Mouse (Mus musculus) layer of hippocampus, postnatal 25 days (tissue): ENCODE results near the gene Zfp414. TPM values are rescaled to one million over a fixed set of nuclear protein-coding genes. Genes with fewer than 3 reads are reported as not detected.

Source experiments
- DNase-seq, 2 experiments: peaks; one replicate each; pipeline ENCODE4 v3.0.0; 2022; ENCODE audit warnings: mixed read lengths in 2 of 2, low spot score in 1 of 2; ENCODE audit errors: extremely low spot score in 1 of 2
- total RNA-seq, 2 experiments: library from RNA; stranded (reverse); gene quantifications; 2 replicates each; pipeline ENCODE4 v1.2.3; 2021

Zfp414 gene
- total RNA-seq, 2 experiments from 2014 or later: 42.8 to 52.2 TPM

DNA sequence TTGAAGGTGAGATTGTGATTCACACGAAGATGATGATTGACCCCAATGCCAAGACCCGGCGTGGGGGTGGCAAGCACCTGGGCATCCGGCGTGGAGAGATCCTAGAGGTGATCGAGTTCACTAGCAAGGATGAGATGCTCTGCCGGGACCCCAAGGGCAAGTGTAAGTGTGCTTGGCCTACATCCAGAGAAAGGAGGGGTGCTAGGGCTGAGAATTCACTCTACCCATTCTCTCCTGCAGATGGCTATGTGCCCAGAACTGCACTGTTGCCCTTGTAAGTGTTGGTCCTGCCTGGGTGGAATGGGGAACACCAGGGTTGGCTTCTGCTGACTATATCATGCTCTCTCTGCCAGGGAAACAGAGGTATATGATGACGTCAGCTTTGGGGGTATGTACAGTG lies 16.2 kb downstream of the Zfp414 start:
- DNase-seq: no peak

GRCm38 (mm10) chr17:33649781-33650475 lies 21.0 kb downstream of the Zfp414 start:
- DNase-seq: no peak

GRCm38 (mm10) chr17:33666813-33667212 lies 37.9 kb downstream of the Zfp414 start:
- no peak for DNase-seq

- DNase-seq: no peak
Measured at GRCm38 (mm10) chr17:33669681-33670080, 40.8 kb downstream of the Zfp414 start.

DNA sequence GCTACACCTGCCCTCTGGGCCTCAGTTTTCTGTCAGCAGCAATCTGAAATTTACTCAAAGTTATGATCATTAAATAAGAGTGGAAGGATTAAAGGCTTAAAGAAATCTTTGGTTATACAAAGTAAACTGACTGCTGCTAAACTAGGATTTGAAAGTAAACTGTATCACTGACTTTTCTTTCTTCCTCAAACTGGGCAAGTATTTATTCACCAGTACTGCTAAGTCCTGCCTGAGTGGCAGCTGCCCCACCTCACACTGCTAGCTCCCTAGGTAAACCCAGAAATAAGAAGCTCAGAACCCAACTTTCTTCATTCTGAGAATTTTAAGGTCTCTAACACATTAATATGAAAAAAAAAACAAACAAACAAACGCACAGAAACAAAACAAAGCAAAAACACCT lies 44.9 kb downstream of the Zfp414 start:
- DNase-seq: no peak

DNA sequence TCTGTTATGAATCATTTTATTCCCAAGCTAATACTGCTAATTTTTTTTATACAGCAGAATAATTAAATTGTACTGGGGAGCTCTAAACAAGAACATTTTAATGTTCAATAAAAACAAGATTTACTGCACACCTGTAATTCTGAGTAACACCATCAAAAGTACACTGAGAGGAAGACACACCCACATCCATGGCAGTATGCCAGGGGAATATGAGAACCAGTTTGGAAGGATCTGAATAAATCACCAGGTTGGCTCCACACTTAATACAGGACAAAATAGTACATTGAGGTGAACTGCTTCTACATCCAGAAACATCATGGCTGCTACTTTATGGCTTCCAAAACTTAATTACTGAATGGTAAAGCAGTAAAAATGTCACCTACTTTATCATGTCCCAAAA lies 46.6 kb downstream of the Zfp414 start:
- no peak for DNase-seq

DNA sequence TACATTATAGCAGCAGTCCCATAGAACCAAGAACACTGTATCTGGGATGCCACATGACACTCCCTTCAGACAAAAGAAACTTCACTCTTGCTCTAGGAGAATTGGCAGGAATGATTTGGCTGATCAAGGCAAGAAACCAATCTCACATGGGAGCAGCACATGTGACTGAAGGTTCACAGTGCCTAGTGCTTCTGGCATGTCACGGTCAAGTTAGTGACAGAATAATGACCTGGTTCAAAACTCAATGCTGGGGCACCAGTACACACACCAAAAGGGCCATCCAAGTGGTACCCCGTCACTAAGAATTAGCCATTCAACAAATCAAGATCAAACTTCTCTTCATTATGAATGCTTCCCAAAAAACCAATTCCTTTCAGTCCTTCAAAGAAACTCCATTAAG lies 47.2 kb downstream of the Zfp414 start:
- DNase-seq: no peak

- DNase-seq: no peak
Measured at GRCm38 (mm10) chr17:33678771-33679170, 49.9 kb downstream of the Zfp414 start.

Other genes with a start within 250 kb of the Zfp414 start
- gene Zfp101, start 234.4 kb upstream of the Zfp414 start, total RNA-seq: 10 to 100 TPM in 1 of 2 experiments, 1 to 10 TPM in 1; 9.1 to 16.1 TPM
- not detected for gene Actl9, start 196.2 kb upstream of the Zfp414 start, total RNA-seq
- gene Adamts10, start 104.9 kb upstream of the Zfp414 start, total RNA-seq: 10 to 100 TPM; 24.5 to 36.0 TPM
- 1 to 10 TPM; 1.8 to 2.0 TPM for gene Myo1f, start 73.4 kb upstream of the Zfp414 start, total RNA-seq
- gene Pram1, start 9.0 kb downstream of the Zfp414 start, total RNA-seq: under 1 TPM in 1 of 2 experiments, not detected in 1; 0.27 TPM
- 100 to 1,000 TPM; 129 to 152 TPM for gene Hnrnpm, start 57.8 kb downstream of the Zfp414 start, total RNA-seq
- 10 to 100 TPM; 80.9 to 84.4 TPM for gene March2, start 89.6 kb downstream of the Zfp414 start, total RNA-seq
- 100 to 1,000 TPM; 304 to 328 TPM for gene Rab11b, start 131.4 kb downstream of the Zfp414 start, total RNA-seq
- 1 to 10 TPM; 3.8 to 4.0 TPM for gene Angptl4, start 152.7 kb downstream of the Zfp414 start, total RNA-seq
- gene Kank3, start 181.4 kb downstream of the Zfp414 start, total RNA-seq: 10 to 100 TPM; 27.8 to 35.8 TPM
- gene Rps28, start 195.5 kb downstream of the Zfp414 start, total RNA-seq: 100 to 1,000 TPM; 728 to 834 TPM
- 100 to 1,000 TPM; 214 to 222 TPM for gene Ndufa7, start 195.5 kb downstream of the Zfp414 start, total RNA-seq
- gene Cd320, start 214.0 kb downstream of the Zfp414 start, total RNA-seq: 10 to 100 TPM; 23.7 to 23.8 TPM
- not detected for gene Gm7029, start 244.7 kb downstream of the Zfp414 start, total RNA-seq